Mouse (Mus musculus): ENCODE measurements around the gene Elavl2. TPM values are rescaled to one million over a fixed set of nuclear protein-coding genes. Genes with fewer than 3 reads are reported as not detected.

Gene Elavl2
- 100 to 1,000 TPM in 1 of 2 experiments, 10 to 100 TPM in 1; 96.3 to 106 TPM for total RNA-seq (2021)

GRCm38 (mm10) chr4:91400423-91400822 lies at the start of gene Elavl2:
Gene Elavl2 (minus strand): TSS chr4:91400785.
- no peak for DNase-seq

DNA sequence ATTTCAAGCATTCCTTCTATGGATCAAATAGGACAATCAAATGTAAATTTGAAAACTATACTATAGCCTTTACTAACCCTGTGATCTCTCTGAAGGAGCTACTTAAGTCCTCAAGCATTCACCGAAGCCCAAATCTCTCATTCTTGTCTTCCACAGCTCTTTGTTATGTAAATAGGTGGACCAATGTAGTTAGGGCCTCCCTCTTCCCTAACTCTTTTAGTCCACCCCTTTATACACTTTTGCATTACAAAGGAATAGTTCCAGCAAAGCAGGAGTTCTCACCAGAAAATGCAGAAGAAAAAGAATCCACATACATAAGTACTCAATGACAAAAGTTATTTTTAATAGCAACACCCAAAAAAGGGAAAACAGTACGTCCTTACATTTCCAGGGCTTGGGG lies 47.3 kb upstream of the Elavl2 start:
- no peak for DNase-seq

DNA sequence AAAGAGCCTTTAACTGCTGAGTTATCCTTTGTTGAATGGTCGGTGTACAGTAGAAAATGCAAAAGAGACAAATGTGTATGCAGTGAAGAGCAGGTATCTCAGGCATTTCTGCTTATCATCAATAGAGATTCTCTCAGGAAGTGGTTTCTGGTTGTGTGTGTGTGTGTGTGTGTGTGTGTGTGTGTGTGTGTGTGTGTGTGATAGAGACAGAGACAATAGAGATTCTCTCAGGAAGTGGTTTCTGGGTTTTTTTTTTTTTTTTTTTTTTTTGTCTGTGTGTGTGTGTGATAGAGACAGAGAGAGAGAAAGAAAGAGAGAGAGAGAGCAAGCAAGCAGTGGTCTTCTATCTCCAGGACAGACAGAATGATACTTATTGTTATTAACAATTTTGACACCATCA lies 15.0 kb upstream of the Elavl2 start:
- DNase-seq: no peak

DNA sequence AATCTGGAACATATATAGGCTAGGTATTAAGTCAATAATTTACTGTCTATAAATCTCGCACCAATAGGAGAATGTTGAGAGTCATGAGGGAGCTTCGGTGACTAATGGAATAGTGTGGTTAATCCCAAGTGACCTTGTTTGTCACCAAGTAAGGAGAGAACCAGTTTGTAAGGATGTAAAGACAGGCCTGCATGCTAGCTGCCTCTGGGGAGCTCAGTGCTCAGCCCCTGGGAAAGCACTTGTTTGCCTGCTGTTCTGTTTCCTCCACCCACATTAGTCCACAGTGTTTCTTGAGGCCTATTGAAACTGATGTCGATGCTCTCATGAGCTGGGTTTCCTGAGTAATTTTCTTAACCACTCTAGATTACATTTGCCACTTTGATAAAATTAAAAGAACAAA lies 4.5 kb upstream of the Elavl2 start:
- no peak for DNase-seq

- DNase-seq: no peak
These were observed 932 bp downstream of the Elavl2 start for GRCm38 (mm10) chr4:91399510-91400196.

- no peak for DNase-seq
These were observed 8.5 kb downstream of the Elavl2 start for GRCm38 (mm10) chr4:91391987-91392598.

GRCm38 (mm10) chr4:91387701-91388100 lies 12.9 kb downstream of the Elavl2 start:
- no peak for DNase-seq

DNA sequence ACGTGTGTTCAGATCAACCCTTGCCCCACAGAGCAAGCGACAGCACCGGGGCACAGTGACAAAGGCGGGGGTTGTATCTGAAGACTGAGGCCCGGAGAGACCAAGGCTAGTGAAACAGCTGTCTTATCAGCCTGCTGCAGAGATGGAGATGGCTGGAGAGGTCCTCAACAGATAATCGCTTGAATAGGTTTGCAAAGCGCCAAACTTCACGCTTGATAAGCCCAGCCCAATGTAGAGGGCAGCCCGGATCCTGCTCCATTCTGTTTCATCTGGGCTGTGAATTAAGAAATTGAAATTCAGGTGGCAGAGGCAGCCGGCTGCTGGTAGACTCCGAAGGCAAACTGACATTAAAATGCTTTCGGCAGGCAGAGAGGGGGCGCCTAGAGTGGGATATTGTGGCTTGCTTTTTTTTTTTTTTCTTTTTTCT lies 19.4 kb downstream of the Elavl2 start:
- DNase-seq: no peak

DNA sequence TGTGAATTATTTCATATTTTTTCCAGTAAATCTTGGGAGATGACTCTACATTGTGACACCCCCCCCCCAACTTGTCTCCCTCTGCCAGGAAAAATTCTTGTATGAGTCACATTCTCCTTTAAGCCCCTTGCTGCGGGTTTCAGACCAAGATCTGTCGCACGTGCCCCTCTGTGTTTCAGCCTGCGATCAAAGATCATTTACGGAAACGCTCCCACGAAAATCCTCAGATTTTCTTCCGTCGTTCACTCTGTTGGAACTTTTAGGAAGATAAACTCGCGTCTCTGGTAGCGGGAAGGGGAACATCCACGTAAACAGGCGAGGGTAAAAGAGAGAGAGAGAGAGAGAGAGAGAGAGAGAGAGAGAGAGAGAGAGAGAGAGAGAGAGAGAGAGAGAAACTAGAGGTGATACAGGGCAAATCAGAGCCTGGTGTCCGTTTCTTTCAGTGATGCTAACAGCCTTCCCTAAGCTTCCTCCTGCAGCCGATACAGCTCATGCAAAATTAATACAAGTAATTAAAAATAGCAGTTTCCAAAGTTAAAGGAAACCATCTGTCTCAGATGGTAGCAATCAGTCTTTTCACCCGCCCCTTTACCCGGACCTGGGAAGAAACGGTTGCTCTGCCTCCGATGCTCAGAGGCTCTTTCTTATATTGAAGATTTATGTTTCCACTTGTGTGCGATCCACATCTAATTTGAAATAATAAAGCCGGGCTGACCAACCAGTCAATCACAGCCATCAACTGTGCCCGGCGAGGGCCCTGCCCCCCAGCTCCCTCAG lies 20.1 kb downstream of the Elavl2 start:
- no peak for DNase-seq

DNA sequence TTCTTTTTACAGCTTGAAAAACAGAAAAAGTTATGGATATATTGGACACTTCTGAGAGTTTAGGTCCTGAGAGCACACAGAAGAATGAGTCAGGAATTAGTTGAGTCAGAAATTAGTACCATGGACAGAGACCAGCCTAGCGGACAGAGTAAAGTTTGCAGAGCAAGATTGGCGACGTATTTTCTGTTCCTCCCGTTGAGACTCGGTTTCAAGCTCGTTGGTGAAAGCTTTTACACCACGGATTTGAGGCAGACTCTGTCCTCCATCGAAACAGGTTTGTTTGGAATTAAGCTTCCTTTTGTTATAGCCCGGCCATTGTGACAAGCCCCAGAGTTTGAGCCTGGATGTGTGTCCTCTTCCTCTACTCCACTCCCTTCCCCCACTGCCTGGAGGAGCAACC lies 21.0 kb downstream of the Elavl2 start:
- no peak for DNase-seq

GRCm38 (mm10) chr4:91376317-91376910 lies 24.2 kb downstream of the Elavl2 start:
- peak; percentile 96 for DNase-seq

DNA sequence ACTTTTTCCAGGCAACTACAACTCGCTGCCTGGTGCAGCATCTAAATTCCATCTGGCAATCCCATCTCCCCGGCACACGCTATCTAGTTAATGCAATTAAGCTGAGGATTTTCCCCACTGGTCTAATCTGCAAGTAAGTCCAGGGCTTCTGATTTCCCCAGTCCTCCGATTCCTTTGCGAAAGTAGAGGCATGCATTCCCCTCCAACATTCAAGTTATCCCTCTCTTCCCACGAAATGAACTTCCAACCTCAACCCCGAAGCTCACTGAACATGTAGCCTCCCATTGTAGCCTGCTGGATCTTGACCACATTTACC lies 25.3 kb downstream of the Elavl2 start:
- DNase-seq: no peak

- DNase-seq: peak in 1 of 2 experiments; percentile 43
These were observed 25.8 kb downstream of the Elavl2 start for GRCm38 (mm10) chr4:91374571-91375371.

DNA sequence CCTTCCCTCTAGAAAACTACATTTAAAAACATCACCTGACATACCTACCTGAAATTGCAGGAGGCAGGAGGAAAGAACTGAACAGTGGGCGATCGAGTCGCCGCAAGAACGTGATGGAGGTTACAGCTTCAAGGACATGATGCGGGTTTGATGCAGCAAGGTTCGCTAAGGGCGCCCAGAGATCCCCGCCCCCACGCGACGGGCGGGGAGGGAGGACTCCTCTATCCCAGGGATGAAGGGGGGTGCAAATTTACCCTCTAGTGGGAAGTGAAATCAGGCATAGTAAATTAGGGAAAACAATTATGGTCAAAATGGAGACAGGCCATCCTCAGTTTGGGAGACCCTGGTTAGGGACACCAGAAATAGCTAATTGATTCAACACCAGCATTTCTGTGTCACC lies 27.7 kb downstream of the Elavl2 start:
- DNase-seq: no peak

- DNase-seq: peak; percentile 65 to 75
These were observed 28.8 kb downstream of the Elavl2 start for GRCm38 (mm10) chr4:91371819-91372215.

DNA sequence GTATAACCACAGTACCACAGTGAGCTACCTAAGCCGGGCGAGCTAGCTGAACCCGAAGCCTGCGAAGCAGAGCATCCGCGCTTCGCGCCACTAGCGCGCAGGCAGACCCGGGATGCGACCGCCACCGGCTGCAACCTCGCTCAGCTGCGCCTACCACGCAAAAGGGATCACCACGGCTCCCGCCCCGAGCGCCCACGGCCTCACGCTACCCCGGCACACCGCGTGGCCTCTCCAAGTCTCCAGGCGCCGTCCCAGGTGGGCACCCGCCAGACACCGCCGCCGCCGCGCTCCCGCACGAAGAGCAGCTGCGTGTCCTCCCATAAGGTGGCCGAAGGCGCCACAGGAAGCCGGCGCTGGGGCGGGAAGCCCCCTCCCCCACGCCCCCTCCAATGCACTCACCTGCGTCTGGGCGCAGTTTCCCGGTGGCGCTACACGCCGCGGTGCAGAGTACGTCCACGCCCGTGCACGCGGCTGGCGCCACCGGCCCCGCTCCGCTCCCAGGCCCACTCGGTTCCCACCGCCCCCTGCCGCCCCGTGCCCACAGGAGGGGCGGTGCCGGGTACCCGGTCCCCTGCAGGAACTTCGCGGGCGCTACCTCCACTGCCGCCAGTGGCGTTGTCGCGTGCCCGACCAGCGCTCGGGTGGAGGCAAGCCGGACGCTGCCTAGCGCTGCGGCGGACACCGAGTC lies 29.3 kb downstream of the Elavl2 start:
- peak; percentile 50 to 56 for DNase-seq

DNA sequence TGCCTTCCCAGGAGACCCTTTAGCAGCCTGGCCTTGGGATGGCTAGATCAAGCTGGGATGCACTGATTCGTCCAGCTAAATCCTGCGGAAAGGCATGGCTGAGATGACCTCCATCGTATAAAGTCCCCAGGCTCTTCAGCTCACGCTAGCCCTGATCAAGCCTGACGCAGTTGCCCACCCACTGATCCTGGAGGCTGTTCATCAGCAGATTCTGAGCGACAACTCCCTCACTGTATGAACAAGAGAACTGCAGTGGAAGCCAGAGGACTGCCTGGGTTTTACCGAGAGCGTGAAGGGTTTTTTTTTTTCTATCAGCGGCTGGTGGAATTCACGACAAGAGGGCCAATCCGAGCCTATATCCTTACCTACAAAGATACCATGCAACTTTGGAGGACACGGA lies 35.3 kb downstream of the Elavl2 start:
- DNase-seq: no peak

GRCm38 (mm10) chr4:91363963-91364362 lies 36.6 kb downstream of the Elavl2 start:
- DNase-seq: no peak

DNA sequence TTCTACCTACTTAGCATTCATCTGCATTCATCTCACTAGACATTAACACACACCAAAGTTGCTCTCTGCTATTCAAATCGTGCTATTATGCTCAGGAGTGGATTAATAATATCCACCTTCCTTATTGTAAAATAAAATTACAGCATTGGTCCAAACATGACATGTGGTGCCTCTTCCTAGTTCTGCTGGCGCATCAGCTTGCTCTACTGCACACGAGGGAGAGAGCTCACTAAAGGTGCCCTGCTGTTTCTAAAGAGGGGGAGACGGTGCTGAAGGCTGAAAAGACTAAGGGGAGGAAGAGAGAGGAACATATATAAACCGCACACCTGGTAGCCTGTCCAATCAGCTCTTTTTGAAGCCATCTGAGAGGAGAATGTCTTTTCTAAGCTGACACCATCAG lies 38.1 kb downstream of the Elavl2 start:
- no peak for DNase-seq

DNA sequence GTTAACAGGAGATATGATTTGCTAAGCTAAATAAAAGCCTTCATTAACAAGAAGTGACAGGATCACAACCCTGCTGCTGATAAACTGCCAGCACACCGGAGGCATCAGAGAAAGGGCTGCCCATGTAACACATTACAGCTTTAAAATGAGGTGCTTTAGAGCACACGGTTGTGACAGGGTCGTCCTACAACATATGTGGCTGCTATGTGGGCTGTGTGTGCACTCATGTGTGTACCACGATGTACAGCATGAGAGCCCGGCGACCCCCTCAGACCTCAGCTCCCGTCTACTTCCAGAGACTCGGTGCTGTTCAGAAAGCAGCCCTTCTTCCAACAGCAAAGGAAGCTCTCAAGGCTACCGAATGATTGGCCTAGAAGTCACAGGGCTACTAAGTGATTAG lies 47.4 kb downstream of the Elavl2 start:
- no peak for DNase-seq

- no peak for DNase-seq
These were observed 51.0 kb downstream of the Elavl2 start for GRCm38 (mm10) chr4:91349579-91349978.

- DNase-seq: no peak
These were observed 66.4 kb downstream of the Elavl2 start for GRCm38 (mm10) chr4:91334177-91334576.

All from layer of hippocampus, postnatal 36 days (tissue).